Comparison of ENCODE assay signal across 15 mouse cellular contexts in the genomic region with DNA sequence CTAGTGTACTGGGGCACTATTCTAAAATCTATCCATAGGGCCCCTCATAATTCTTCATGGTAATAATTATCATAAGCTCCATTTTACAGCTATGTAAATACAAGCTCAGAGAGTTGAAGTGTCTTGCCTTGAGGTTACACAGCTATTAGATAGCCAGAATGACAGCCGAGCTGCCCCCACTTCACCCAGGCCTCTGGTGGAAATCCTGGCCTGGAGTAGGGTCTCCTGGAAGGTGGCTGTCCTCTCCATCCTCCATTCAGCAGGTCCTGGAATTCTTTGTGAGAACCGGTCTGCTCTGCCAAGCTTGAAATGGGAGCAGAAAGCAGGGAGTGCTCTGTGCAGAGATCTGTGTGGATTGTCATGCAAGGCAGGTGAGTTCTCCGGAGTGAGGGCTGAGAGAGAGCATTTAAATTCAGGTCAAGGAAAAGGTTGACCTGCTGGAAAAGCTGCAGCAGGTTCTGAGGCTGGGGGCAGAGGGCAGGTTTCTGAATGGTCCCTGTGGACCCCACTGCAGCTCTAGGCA.
DNase-seq lines count a peak whose midpoint lies in the region; ATAC-seq and TF ChIP-seq lines count a peak whose summit lies in the region.
"Had no signal": no experiment of that assay in that cellular context is flagged by ENCODE, and none has a peak within 500 bp of the region (broad histone marks: within the 10 kb centered on the region; RNA-seq: fewer than 3 reads in every experiment).

No protein-coding gene starts in this region.

- no peak overlapping the region for H3K4me3 ChIP-seq in heart, embryonic 10.5 days
- H3K4me3 ChIP-seq in embryonic facial prominence, embryonic 13.5 days: no peak overlapping the region
- no peak overlapping the region for H3K4me3 ChIP-seq in midbrain, embryonic 12.5 days
- H3K4me3 ChIP-seq in lung, postnatal 0 days (ENCODE audit: low read depth, low read length): no peak overlapping the region
- H3K4me3 ChIP-seq: erythroblast, embryonic 14.5 days; stomach, embryonic 15.5 days had no signal

- H3K27me3 ChIP-seq in heart, embryonic 10.5 days (ENCODE audit: insufficient read depth, poor library complexity, severe bottlenecking): no peaks in the 10 kb centered on the region
- H3K27me3 ChIP-seq in embryonic facial prominence, embryonic 13.5 days: no peaks in the 10 kb centered on the region; the same call in 1 of the 2 replicates
- H3K27me3 ChIP-seq in midbrain, embryonic 12.5 days: peaks cover 30% of the 10 kb centered on the region
- H3K27me3 ChIP-seq in lung, postnatal 0 days (replicated peaks; ENCODE audit: insufficient read depth, low read length): no peaks in the 10 kb centered on the region
- H3K27me3 ChIP-seq: stomach, embryonic 15.5 days had no signal

- peaks cover 30% of the 10 kb centered on the region for H3K4me1 ChIP-seq in heart, embryonic 10.5 days
- peaks cover 24% of the 10 kb centered on the region for H3K4me1 ChIP-seq in embryonic facial prominence, embryonic 13.5 days
- peaks cover 11% of the 10 kb centered on the region; the same call in 1 of the 2 replicates for H3K4me1 ChIP-seq in midbrain, embryonic 12.5 days
- H3K4me1 ChIP-seq in lung, postnatal 0 days (ENCODE audit: insufficient read depth, low read depth, low read length): no peaks in the 10 kb centered on the region
- H3K4me1 ChIP-seq: stomach, embryonic 15.5 days had no signal

- WGBS in heart, embryonic 10.5 days: 23% methylated on average over 3 of the region's 3 CpGs
- 5% methylated on average over 3 of the region's 3 CpGs for WGBS in embryonic facial prominence, embryonic 13.5 days
- 17% methylated on average over 3 of the region's 3 CpGs for WGBS in midbrain, embryonic 12.5 days
- 25% methylated on average over 3 of the region's 3 CpGs for WGBS in lung, postnatal 0 days

- H3K9me3 ChIP-seq in heart, embryonic 10.5 days: no peaks in the 10 kb centered on the region
- H3K9me3 ChIP-seq in embryonic facial prominence, embryonic 13.5 days: no peaks in the 10 kb centered on the region
- H3K9me3 ChIP-seq in midbrain, embryonic 12.5 days: no peaks in the 10 kb centered on the region
- H3K9me3 ChIP-seq in lung, postnatal 0 days (ENCODE audit: low read length): no peaks in the 10 kb centered on the region
- H3K9me3 ChIP-seq: stomach, embryonic 15.5 days had no signal

- ATAC-seq in embryonic facial prominence, embryonic 13.5 days (ENCODE audit: insufficient number of reproducible peaks, insufficient read depth, low FRiP score, low TSS enrichment, low read depth): no peak
- peak; percentile 27; the same call in 1 of the 2 replicates for ATAC-seq in midbrain, embryonic 12.5 days (ENCODE audit: low FRiP score, low read depth)
- ATAC-seq in lung, postnatal 0 days: no peak

- TF ChIP-seq CTCF in lung, postnatal 0 days (IDR thresholded peaks at IDR 0.05): no peak

- no peak for DNase-seq in heart, embryonic 10.5 days (ENCODE audit: low spot score)
- no peak for DNase-seq in heart, postnatal 4 days
- DNase-seq in ES-CJ7 (ENCODE audit: low read depth, low spot score): peak; percentile 76
- no peak for DNase-seq in lung, postnatal 0 days (ENCODE audit: low spot score)
- no peak for DNase-seq in adrenal gland, adult 8-10 months
- no peak for DNase-seq in urinary bladder, postnatal 25 days (ENCODE audit: low spot score)
- DNase-seq: adrenal gland, adult 2 months; kidney, postnatal 10 days; lung, embryonic 14.5 days; thymus, postnatal 36 days had no signal

- 0 out of 2 replicates have a peak overlapping the region, but pooled peaks have one; percentile 19 for H3K27ac ChIP-seq in heart, embryonic 10.5 days
- H3K27ac ChIP-seq in embryonic facial prominence, embryonic 13.5 days: no peak overlapping the region
- 0 out of 2 replicates have a peak overlapping the region, but pooled peaks have one; percentile 8 for H3K27ac ChIP-seq in midbrain, embryonic 12.5 days (replicated peaks)
- no peak overlapping the region for H3K27ac ChIP-seq in lung, postnatal 0 days (ENCODE audit: low read length)
- H3K27ac ChIP-seq: stomach, embryonic 15.5 days had no signal

- H3K9ac ChIP-seq in embryonic facial prominence, embryonic 13.5 days: no peak overlapping the region
- no peak overlapping the region for H3K9ac ChIP-seq in midbrain, embryonic 12.5 days (replicated peaks)
- H3K9ac ChIP-seq in lung, postnatal 0 days (replicated peaks; ENCODE audit: low read depth): no peak overlapping the region
- H3K9ac ChIP-seq: lung, embryonic 14.5 days; stomach, embryonic 15.5 days had no signal

- peaks cover 19% of the 10 kb centered on the region for H3K36me3 ChIP-seq in heart, embryonic 10.5 days
- H3K36me3 ChIP-seq in embryonic facial prominence, embryonic 13.5 days: peaks cover 22% of the 10 kb centered on the region
- no peaks in the 10 kb centered on the region for H3K36me3 ChIP-seq in midbrain, embryonic 12.5 days
- H3K36me3 ChIP-seq in lung, postnatal 0 days (ENCODE audit: insufficient read depth, low read length): no peaks in the 10 kb centered on the region
- H3K36me3 ChIP-seq: stomach, embryonic 15.5 days had no signal

- TF ChIP-seq EP300 in lung, postnatal 0 days (IDR thresholded peaks at IDR 0.05): no peak

- H3K4me2 ChIP-seq in embryonic facial prominence, embryonic 13.5 days: 0 out of 2 replicates have a peak overlapping the region, but pooled peaks have one; percentile 11
- H3K4me2 ChIP-seq in midbrain, embryonic 12.5 days (replicated peaks): no peak overlapping the region
- no peak overlapping the region for H3K4me2 ChIP-seq in lung, postnatal 0 days (replicated peaks; ENCODE audit: low read depth, low read length)
- H3K4me2 ChIP-seq: heart, embryonic 11.5 days; lung, embryonic 14.5 days; stomach, embryonic 15.5 days had no signal

Comparison
In these comparisons a context has a peak if more than half of its experiments do, and no peak if none do; other contexts are left out.
1. H3K27ac ChIP-seq: peak in heart, embryonic 10.5 days (single experiment) and midbrain, embryonic 12.5 days (single experiment); none in embryonic facial prominence, embryonic 13.5 days (single experiment) and lung, postnatal 0 days (single experiment).